Mouse (Mus musculus): ENCODE data around the gene Pcbp3.

GRCm38 (mm10) chr10:77007433-77008108 is 45.9 kb upstream of the Pcbp3 start:
- no peak for TF ChIP-seq CTCF (IDR thresholded peaks at IDR 0.05; ENCODE audit: low read depth)
- TF ChIP-seq EP300 (optimal IDR thresholded peaks at IDR 0.05): no peak

Measured in stomach, postnatal 0 days (tissue).